Mouse (Mus musculus): ENCODE data around the gene Mapkapk3.

Mapkapk3 gene

DNA sequence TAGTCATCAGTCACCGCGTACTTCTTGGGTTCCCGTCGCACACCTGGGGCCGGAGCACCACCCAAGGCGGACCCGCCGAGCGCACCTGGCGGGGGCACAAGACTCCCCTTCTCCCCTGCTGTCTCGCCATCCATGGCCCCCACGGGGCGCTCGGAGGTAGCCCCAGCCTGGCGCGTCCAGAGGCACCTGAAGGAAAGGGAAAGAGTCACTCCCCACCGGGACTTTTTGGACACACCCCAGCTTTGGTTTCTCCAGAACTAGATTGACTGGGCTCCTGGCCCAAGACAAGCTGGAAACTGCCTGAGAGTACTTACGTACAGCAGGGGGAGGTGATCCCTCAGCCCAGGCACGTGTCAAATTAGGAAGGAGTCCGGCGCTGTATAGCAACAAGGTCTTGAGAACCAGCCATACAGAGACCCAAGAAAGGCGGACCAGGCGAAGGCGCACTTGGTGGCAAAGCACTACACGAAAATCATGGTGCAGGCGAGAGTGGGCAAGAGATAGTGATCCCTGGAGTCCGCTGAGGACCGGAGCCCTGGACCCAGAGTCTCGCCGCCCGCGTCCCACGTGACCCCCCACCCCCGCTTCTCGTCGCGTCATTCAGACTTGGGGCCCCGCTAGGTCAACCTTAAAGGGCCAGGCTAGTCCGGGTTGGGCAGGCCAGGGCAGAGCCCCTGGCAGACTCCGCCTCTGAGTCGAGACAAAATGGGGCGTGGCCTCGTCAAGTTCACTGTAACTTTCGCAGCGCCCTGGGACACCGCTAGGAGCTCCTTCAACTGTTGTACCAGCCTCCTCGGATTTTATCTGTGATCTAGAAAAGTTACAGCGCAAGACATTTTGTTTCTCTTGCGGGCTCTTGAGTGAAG is at the start of gene Mapkapk3:
Gene Mapkapk3, minus strand, starts transcription at position 667 of the 866 bp plus-strand sequence.
- in situ Hi-C loops (cut with MboI, MseI): loop anchor here (5.0 to 25.0 kb wide), 2 partner anchors 42 to 1127 kb away; partner anchors contain the start of genes Glyctk and Wdr82

GRCm38 (mm10) chr9:107338172-107338883 is 48.7 kb upstream of the Mapkapk3 start, which contains the start of gene Hemk1:
Gene Hemk1, minus strand, starts transcription at chr9:107338350.
- in situ Hi-C loops (cut with MboI, MseI): no loop called here

DNA sequence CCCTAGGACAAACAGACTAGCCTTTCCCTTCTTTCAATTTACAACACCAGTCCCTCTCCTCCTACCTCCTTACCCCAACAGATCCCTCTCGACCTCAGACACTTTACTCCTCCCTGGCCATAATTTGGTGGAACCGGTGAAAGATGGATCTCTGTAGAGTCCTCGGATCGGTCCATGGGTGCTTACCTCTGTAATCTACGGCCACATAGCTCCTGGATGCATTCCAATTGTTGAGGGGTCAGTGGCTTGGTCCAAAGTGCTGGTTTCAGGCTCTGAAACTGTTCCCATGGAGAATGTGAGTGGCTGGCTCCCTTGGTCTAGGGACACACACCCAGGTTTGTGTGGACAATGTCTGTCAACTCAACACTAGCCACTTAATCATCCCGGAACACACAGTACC is 46.7 kb upstream of the Mapkapk3 start:
- in situ Hi-C loops (cut with MboI, MseI): no loop called here

GRCm38 (mm10) chr9:107335909-107336308 is 46.2 kb upstream of the Mapkapk3 start:
- in situ Hi-C loops (cut with MboI, MseI): no loop called here

- in situ Hi-C loops (cut with MboI, MseI): no loop called here
Measured at GRCm38 (mm10) chr9:107335046-107335445, 45.4 kb upstream of the Mapkapk3 start.

DNA sequence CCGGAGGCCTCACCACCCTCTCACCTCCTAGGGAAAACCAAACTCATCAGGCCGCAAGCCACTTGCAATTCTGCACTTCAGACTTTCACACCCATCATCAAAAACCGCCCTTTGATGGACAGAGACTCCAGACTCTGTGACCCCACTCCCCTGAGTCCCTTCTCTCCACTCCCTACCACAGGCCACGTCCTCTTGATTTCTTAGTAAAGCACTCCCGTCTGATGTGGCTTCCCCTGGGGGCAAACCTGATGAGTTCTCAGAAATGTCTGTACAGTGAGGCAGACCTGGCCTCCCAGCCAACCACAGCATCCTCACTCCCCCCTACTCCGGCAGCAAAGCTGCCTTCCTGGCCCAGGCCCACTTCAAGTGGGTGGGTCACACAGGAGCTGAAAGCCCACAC is 44.7 kb upstream of the Mapkapk3 start:
- in situ Hi-C loops (cut with MboI, MseI): loop anchor here (5.0 kb wide), 1 partner anchor 37 kb away; the partner anchor contains the start of gene Cish

GRCm38 (mm10) chr9:107333686-107334085 is 44.0 kb upstream of the Mapkapk3 start:
- in situ Hi-C loops (cut with MboI, MseI): loop anchor here (5.0 kb wide), 1 partner anchor 36 kb away; the partner anchor contains the start of gene Cish

- in situ Hi-C loops (cut with MboI, MseI): loop anchor here (5.0 kb wide), 1 partner anchor 33 kb away; the partner anchor contains the start of gene Cish
Measured at GRCm38 (mm10) chr9:107330791-107331190, 41.1 kb upstream of the Mapkapk3 start.

- in situ Hi-C loops (cut with MboI, MseI): no loop called here
Measured at GRCm38 (mm10) chr9:107327879-107328620, 38.4 kb upstream of the Mapkapk3 start.

- in situ Hi-C loops (cut with MboI, MseI): no loop called here
Measured at GRCm38 (mm10) chr9:107325904-107326303, 36.2 kb upstream of the Mapkapk3 start.

- in situ Hi-C loops (cut with MboI, MseI): loop anchor here (25.0 kb wide), 1 partner anchor 987 kb away; the partner anchor contains the start of genes Rhoa and Tcta
Measured at GRCm38 (mm10) chr9:107324799-107325561, 35.3 kb upstream of the Mapkapk3 start.

DNA sequence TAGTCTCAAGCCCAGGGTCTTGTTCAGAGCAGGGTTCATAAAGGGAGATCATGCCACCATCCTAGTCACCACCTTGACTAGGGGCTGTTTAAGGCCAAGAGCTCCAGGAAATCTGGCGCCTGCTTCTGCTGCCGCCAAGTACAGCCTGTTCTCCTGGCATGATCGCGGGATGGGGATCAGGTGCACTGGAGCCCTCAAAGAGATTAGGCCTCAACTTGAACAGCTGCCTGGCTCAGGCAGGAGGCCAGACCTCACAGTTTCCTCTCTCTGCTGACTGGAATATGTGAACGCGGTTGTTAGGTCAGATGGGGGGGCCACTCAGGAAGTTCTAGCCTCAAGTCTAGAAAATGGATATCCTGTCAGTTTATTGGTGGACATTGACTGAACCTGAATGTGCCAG is 33.9 kb upstream of the Mapkapk3 start:
- in situ Hi-C loops (cut with MboI, MseI): loop anchor here (25.0 kb wide), 1 partner anchor 989 kb away; the partner anchor contains the start of genes Rhoa and Tcta

GRCm38 (mm10) chr9:107322461-107323050 is 32.9 kb upstream of the Mapkapk3 start:
- in situ Hi-C loops (cut with MboI, MseI): loop anchor here (25.0 kb wide), 1 partner anchor 990 kb away; the partner anchor contains the start of genes Rhoa and Tcta

DNA sequence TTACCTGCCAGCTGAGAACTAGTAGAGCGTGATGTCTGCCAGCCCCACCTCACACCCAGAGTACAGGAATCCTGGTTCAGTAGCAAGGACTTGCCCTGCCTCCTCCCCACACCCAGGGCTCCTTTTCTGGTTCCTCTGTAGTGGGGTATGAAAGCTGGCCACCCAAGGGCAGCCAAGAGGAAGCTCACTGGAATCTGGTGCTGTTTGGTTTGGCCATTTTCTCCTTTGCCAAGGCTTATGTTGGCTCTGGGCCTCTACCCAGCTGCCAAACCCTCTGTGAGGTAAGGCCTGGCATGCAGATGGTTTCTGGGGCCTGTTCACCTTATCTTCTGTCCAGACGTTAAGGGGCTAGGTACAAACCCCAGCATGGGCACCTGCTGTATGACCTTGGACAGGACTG is 26.1 kb upstream of the Mapkapk3 start:
- in situ Hi-C loops (cut with MboI, MseI): loop anchor here (25.0 kb wide), 1 partner anchor 997 kb away; the partner anchor contains the start of genes Rhoa and Tcta

GRCm38 (mm10) chr9:107313926-107314325 is 24.2 kb upstream of the Mapkapk3 start:
- in situ Hi-C loops (cut with MboI, MseI): loop anchor here (25.0 kb wide), 1 partner anchor 998 kb away; the partner anchor contains the start of genes Rhoa and Tcta

GRCm38 (mm10) chr9:107312811-107313584 is 23.3 kb upstream of the Mapkapk3 start:
- in situ Hi-C loops (cut with MboI, MseI): loop anchor here (25.0 kb wide), 1 partner anchor 999 kb away; the partner anchor contains the start of genes Rhoa and Tcta

- in situ Hi-C loops (cut with MboI, MseI): loop anchor here (10.0 to 25.0 kb wide), 2 partner anchors 1003 to 1745 kb away; partner anchors contain the start of genes Rhoa, Tcta and Trex1
Measured at GRCm38 (mm10) chr9:107309600-107309999, 19.9 kb upstream of the Mapkapk3 start.

DNA sequence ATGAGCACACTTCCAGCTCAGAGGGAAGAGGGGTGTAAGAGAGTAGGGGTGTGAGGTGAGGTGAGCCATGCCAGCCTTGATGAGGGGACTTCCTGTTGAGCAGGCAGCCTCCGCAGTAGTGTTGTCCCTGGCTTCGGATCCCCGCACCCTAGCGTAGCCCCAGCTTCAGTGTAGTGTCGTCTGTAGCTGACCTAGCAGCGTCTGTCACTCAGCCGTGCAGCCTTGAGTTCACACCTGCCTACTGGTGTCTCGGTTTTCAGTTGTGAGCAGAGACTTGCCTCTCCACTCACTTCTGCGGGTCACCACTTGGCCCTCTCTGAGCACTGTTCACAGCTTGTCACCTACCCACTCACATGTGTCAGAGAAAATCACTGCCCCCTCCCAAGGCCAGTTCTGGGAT is 19.5 kb upstream of the Mapkapk3 start:
- in situ Hi-C loops (cut with MboI, MseI): loop anchor here (10.0 to 25.0 kb wide), 2 partner anchors 1003 to 1746 kb away; partner anchors contain the start of genes Rhoa, Tcta and Trex1
